Mouse (Mus musculus): ENCODE data around the gene Katna1.

The Katna1 gene

GRCm38 (mm10) chr10:7779751-7780237 lies 54.0 kb downstream of the Katna1 start:
- no peak for DNase-seq (ENCODE audit: low spot score)

GRCm38 (mm10) chr10:7780238-7781176 lies 54.7 kb downstream of the Katna1 start:
- peak; percentile 91 for DNase-seq (ENCODE audit: low spot score)

GRCm38 (mm10) chr10:7781214-7781613 lies 55.4 kb downstream of the Katna1 start:
- DNase-seq (ENCODE audit: low spot score): no peak

GRCm38 (mm10) chr10:7787319-7787718 lies 61.5 kb downstream of the Katna1 start:
- peak; percentile 26 for DNase-seq (ENCODE audit: low spot score)

GRCm38 (mm10) chr10:7792254-7792750 lies 66.5 kb downstream of the Katna1 start:
- no peak for DNase-seq (ENCODE audit: low spot score)

GRCm38 (mm10) chr10:7792751-7793385 lies 67.1 kb downstream of the Katna1 start, which contains the start of the genes Ginm1 and Ppil4:
TSS of gene Ginm1 (minus strand) at chr10:7792824.
TSS of gene Ppil4 (plus strand) at chr10:7792891.
- DNase-seq (ENCODE audit: low spot score): peak; percentile 87

- DNase-seq (ENCODE audit: low spot score): no peak
These were observed 75.5 kb downstream of the Katna1 start for GRCm38 (mm10) chr10:7801258-7801657.

- no peak for DNase-seq (ENCODE audit: low spot score)
These were observed 76.8 kb downstream of the Katna1 start for GRCm38 (mm10) chr10:7802519-7803140.

GRCm38 (mm10) chr10:7809937-7810336 lies 84.1 kb downstream of the Katna1 start:
- DNase-seq (ENCODE audit: low spot score): peak; percentile 63
